Mouse (Mus musculus) embryonic fibroblast, embryonic 13.5 days (primary cell): ENCODE results near the gene Npr1. TPM values are rescaled to one million over a fixed set of nuclear protein-coding genes. Genes with fewer than 3 reads are reported as not detected.

Experiments used
- H3K27ac ChIP-seq: 2 replicates; pipeline ENCODE4 v1.5.1; 2012; ENCODE audit warnings: low read length, control low read depth, inconsistent platforms; ENCODE audit not compliant: insufficient read depth
- H3K4me1 ChIP-seq: 2 replicates; pipeline ENCODE4 v1.6.1; 2011; ENCODE audit warnings: low read length; ENCODE audit not compliant: control insufficient read depth, insufficient read depth
- H3K4me3 ChIP-seq: 2 replicates; pipeline ENCODE4 v1.5.1; 2011; ENCODE audit warnings: mild to moderate bottlenecking, control low read depth, low read length; ENCODE audit not compliant: insufficient read depth
- CTCF ChIP-seq: IDR thresholded peaks from 2 replicates; pipeline ENCODE4 v1.5.1; 2011; ENCODE audit warnings: mild to moderate bottlenecking, control low read depth, low read length, moderate library complexity, borderline replicate concordance; ENCODE audit not compliant: insufficient read depth
- POLR2A ChIP-seq: IDR thresholded peaks from 2 replicates; pipeline ENCODE4 v1.6.1; 2011; ENCODE audit warnings: low read depth, mild to moderate bottlenecking, control low read depth, low read length, moderate library complexity
- polyA plus RNA-seq: library from polyadenylated mRNA; stranded (reverse); fragments of >200 nt; gene quantifications from 2 replicates; pipeline ENCODE4 v1.2.4, GENCODE M21; 2011; ENCODE audit warnings: low read depth; ENCODE audit not compliant: missing spikeins, insufficient read length

Gene Npr1
- polyA plus RNA-seq, 1 experiment: 0.18 TPM

DNA sequence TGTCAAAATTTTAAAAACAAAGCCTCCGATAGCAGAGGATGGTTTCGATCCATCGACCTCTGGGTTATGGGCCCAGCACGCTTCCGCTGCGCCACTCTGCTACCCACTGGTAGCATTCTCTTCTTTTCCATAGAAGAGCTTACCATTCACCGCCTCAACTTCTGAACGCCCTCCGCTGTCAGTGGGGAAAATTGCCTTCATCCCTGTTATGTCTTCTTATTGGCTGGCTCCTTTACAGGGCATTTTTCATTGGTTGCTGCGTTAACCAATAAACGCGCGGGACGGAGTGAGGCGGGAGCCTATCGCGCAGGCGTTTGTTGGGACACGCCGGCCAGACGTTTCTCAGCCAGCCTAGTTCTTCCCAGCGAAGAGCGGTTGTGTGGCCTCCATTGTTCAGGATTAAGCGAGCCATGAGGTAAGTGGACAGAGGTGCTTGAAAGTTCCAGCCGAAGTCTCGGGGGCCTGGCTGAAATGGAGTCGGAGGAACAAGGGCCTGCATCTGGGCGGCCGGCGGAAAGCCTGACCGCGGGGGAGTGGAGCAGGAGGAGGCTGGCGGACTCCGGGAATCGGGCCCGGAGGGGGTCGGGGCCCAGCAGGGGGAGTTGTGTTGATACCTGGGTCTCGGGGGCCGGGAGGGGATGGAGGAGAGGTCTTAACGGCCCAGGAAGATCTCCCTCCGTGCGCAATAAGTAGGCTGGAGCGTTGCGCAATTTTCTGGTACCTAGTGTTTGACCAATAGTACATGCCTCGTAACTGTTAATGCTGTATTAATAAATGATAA lies 10.4 kb upstream of the Npr1 start, which contains the start of gene Ilf2:
TSS of gene Ilf2 (plus strand) at position 296 of the 781 bp plus-strand sequence.
- TF ChIP-seq CTCF (no peak), POLR2A (peak; percentile 88)
- Histone ChIP-seq H3K4me3 (peak within 1 kb of the TSS; percentile 99), H3K27ac (peak within 1 kb of the TSS; percentile 69), H3K4me1 (no peaks in the 10 kb centered on the region)

GRCm38 (mm10) chr3:90475151-90475830 lies 9.6 kb upstream of the Npr1 start:
- no peaks in the 10 kb centered on the region for H3K4me1 ChIP-seq
- H3K4me3 ChIP-seq: peak overlapping the region; percentile 9; the same call in 1 of the 2 replicates
- H3K27ac ChIP-seq: no peak overlapping the region
- no peak for TF ChIP-seq CTCF
- no peak for TF ChIP-seq POLR2A

DNA sequence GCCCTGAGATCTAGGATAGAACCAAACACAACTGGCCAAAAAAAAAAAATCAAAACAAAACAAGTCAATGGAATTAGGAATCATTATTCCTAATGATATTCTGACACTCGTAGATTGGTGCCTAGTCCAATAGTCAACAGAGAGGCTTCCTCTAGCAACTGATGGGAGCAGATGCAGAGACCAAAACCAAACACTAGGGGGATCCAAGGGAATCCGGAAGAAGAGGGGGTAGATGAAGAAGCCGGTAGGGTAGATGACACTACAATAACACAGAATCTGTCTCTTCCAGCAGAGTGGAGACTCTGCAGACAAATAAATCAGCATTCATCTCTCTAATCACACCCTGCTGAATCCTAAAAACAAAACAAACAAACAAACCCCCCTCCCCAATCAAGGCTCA lies 6.5 kb upstream of the Npr1 start:
- TF ChIP-seq POLR2A: no peak
- TF ChIP-seq CTCF: no peak
- no peak overlapping the region for H3K4me3 ChIP-seq
- H3K4me1 ChIP-seq: no peaks in the 10 kb centered on the region
- H3K27ac ChIP-seq: no peak overlapping the region

- no peak for TF ChIP-seq POLR2A
- no peak for TF ChIP-seq CTCF
- no peak overlapping the region for H3K4me3 ChIP-seq
- no peaks in the 10 kb centered on the region for H3K4me1 ChIP-seq
- no peak overlapping the region for H3K27ac ChIP-seq
These were observed 2.1 kb upstream of the Npr1 start for GRCm38 (mm10) chr3:90467618-90468300.

- Histone ChIP-seq H3K27ac (no peak overlapping the region), H3K4me3 (peak overlapping the region; percentile 29), H3K4me1 (no peaks in the 10 kb centered on the region)
- TF ChIP-seq POLR2A (no peak), CTCF (peak; percentile 51; the same call in 1 of the 2 replicates)
These were observed 673 bp upstream of the Npr1 start for GRCm38 (mm10) chr3:90466311-90466766.

GRCm38 (mm10) chr3:90465081-90465685 lies 483 bp downstream of the Npr1 start:
- Histone ChIP-seq H3K27ac (no peak overlapping the region), H3K4me1 (no peaks in the 10 kb centered on the region), H3K4me3 (peak overlapping the region; percentile 36)
- TF ChIP-seq CTCF (no peak), POLR2A (no peak)

GRCm38 (mm10) chr3:90464552-90465080 lies 1.1 kb downstream of the Npr1 start:
- TF ChIP-seq POLR2A: no peak
- TF ChIP-seq CTCF: no peak
- no peaks in the 10 kb centered on the region for H3K4me1 ChIP-seq
- H3K27ac ChIP-seq: no peak overlapping the region
- no peak overlapping the region for H3K4me3 ChIP-seq

DNA sequence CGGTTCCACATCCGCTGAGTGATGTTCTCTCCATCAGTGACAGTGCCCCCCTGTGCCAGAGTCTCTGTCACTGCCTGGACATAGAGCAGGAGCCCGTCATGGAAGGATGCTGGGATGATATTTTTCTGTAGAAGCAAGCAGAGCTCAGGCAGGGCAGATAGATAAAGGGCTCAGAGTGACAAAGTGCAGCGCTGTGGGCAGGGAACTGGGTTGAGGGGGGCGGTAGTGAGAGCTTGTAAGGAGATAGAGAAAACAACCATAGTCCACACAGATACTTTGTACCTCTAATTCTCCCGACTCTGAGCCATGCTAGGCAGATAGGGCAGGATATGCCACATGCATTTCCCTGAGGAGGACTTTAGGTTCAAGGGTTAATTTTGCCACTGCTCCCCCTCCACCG lies 3.1 kb downstream of the Npr1 start:
- no peak for TF ChIP-seq POLR2A
- TF ChIP-seq CTCF: no peak
- Histone ChIP-seq H3K4me3 (no peak overlapping the region), H3K27ac (no peak overlapping the region), H3K4me1 (no peaks in the 10 kb centered on the region)

GRCm38 (mm10) chr3:90461935-90462334 lies 3.7 kb downstream of the Npr1 start:
- Histone ChIP-seq H3K27ac (no peak overlapping the region), H3K4me1 (no peaks in the 10 kb centered on the region), H3K4me3 (no peak overlapping the region)
- no peak for TF ChIP-seq CTCF
- TF ChIP-seq POLR2A: no peak
